Mouse (Mus musculus) cerebellum, postnatal 14 days (tissue): ENCODE measurements around the gene Socs4.

Experiments used
- DNase-seq, 2 experiments: peaks; one replicate each; pipeline ENCODE4 v3.0.0; 2021; ENCODE audit warnings: mixed read lengths in 2 of 2

Socs4 gene

DNA sequence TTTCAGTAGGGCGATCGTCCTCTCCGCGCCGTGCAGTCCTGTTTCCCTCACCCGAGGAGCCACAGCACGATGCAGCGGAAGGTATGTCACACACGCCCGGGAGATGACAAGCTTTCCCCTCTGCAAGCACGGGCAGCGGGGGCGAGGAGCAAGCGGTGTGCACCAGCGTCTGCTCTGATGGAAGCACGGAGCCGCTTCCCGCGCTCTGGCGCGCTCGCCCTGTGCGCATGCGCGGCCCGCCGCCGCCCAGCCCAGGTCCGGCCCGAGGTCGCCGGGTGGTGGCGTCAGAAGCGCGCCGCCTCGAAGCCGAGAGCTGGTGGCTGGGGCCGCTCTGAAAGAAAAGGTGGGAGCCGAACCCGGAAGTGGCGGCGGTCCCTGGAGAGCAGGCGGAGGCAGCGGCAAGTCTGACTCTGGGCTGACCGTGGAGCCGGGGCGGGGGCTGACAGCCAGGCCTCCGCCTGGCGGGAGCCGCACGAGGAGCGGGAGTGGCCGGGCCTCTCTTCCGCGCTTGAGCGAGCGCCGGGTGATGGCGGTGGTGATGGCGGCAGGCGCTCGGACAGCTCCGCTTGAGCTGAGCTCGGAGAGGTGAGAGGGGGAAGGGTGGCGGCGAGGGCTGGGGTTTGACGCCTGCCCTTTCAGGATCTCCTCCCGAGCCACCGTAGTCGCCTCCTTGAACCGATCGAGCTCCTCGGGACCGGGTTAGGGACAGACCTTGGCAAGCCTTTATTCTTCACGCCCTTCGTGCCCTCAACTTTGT, at the start of gene Socs4, which contains the start of gene Wdhd1:
TSS of gene Socs4 (plus strand) at position 295 of the 757 bp plus-strand sequence.
TSS of gene Wdhd1 (minus strand) at position 221 of the 757 bp plus-strand sequence.
- DNase-seq = peak; percentile 96 to 98

DNA sequence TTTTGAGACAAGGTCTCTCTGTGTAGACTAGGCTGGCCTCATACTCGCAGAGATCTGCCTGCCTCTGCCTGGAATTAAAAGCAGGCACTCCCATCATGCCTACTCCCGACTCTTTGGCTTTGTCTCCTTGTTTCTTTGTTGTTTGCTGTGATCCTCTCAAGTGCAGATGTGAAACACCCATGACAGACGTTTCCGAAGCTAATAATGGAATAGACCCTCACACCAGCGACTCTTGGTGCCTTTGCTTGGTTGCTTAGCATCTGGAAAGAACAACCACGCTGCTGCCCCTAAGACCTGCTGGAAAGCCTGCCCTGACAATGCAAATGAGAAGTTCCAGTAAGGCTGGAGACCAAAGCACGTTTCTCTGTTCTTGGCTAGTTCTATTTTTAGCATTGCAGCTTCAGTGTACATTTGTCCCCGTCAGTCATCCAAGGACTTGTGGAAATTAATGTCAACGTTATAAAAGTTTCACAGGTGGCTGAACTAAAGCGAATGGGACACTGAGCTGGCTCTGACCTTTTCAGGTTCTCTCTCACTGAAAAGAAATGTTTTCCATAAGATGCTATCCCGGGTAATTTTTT, 46.8 kb upstream of the Socs4 start:
- no peak for DNase-seq

- DNase-seq = no peak
These were observed 43.1 kb upstream of the Socs4 start for GRCm38 (mm10) chr14:47233602-47234001.

GRCm38 (mm10) chr14:47234032-47234431, 42.7 kb upstream of the Socs4 start:
- DNase-seq = no peak

GRCm38 (mm10) chr14:47234526-47235250, 42.0 kb upstream of the Socs4 start:
- DNase-seq = no peak

DNA sequence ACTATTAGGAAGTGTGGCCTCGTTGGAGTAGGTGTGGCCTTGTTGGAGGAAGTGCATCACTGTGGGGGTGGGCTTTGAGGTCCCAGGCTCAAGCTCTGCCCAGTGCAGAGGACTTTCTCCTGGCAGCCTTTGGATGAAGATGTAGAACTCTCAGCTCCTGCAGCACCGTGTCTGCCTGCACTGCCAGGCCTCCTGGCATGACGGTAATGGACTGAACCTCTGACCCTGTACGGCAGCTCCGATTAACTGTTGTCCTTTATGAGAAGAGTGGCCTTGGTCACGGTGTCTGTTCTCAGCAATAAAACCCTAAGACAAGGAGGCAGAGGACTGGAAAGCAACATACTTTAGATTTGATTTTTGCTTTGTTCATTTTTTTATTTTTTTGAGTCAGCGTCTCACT, 40.2 kb upstream of the Socs4 start:
- DNase-seq = no peak

DNA sequence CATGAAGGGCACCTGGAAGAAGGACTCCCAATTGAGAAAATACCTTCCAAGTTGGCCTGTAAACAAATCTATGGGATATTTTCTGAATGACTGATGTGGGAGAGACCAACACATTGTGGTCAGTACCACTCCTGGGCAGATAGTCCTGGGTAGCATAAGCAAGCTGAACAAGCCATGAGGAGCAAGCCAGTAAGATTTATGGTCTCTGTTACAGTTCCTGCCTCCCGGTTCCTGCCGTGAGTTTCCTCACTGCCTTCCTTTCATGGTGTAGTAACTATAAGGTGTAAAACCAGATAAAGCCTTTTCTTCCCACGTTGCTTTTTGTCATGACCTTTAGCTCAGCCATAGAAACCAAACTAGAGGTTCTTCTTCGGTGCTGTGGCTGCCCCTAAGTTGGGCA, 39.4 kb upstream of the Socs4 start:
- no peak for DNase-seq

DNA sequence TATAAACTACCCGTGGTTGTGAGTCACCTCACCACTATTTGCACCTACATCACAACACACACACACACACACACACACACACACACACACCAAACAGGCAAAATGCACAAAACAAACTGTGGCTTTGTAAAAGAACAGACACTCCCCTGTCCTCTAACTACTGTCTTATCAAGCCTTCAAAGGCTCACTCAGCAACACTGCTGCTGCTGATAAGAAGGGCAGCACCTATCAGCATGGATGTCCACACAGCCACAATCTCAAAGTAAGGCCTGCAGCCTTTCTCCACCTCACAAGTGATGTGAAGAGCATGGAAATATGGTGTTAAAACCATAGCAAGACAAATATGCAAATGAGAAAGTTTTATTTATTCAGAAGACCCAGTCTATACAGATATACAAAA, 36.1 kb upstream of the Socs4 start:
- DNase-seq = no peak

DNA sequence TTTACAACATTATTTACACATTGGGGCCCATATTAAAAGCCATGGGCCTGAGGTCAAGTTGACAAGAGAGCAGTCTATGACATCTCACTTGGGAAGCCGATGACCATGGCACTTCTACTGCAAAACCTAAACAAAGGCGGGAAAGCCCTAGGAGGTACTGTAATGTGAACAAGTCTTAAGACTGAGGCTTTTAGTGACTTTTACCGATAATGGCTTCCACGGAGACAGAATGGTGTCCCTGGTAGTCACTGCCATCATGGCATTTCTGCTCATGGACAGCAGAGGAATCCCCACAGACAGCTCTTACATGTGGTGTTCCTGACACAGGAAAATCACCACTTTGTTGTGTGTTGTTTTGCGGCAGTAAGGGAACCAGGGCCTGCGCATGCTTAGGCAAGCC, 35.7 kb upstream of the Socs4 start:
- DNase-seq = no peak

DNA sequence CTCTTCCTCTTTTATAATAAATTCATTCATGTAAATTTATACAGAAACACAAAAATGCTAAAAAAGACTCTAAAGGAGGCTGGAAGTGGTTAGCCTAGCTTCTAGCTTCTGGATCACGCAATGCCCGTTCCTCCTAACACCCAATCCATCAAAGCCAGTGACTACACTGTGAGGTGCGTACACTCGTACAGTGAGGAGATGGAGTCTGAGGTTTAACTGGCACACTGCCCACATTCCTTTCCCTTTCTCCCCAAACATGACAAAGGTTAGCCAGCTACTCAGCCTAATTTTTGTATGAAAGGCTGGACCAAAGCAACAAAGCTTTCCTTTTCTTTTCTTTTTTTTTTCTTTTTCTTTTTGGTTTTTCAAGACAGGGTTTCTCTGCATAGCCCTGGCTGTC, 34.0 kb upstream of the Socs4 start:
- DNase-seq = no peak

DNA sequence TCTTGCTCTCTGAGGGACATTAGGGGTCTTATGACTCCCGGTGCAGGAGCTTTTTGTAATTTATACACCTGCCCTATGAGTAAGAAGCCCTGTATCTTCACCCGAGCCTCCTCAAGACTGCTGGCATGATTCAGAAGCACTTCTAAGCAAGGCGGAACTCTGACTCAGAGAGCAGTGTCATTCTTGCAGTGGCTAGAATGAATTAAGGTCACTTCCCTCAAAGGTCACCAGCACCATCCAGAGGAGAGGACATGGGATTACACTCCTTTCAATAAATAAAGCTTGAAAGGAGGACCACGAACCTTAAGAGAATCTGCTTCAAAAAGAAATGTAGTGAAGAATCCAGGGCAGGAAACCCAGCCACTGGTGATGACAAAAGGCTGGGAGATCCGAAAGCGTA, 26.9 kb upstream of the Socs4 start:
- no peak for DNase-seq

DNA sequence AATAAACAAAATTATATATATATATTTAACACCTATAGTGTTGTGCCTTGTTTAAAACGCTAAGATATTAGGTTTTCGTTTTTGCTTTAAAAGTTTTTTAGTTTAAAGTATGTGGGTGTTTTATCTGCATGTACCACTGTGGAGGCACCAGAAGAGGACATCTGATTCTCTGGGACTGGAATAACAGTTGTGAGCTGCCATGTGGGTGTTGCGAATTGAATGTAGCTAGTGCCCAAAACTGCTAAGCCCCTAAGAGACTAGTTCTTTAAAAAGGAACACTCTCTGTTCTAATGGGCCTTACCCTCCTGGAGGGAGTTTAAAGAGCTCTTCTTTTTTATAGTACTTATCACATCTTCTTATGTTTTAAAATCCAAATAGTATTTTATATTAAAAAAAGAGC, 11.9 kb upstream of the Socs4 start:
- no peak for DNase-seq

DNA sequence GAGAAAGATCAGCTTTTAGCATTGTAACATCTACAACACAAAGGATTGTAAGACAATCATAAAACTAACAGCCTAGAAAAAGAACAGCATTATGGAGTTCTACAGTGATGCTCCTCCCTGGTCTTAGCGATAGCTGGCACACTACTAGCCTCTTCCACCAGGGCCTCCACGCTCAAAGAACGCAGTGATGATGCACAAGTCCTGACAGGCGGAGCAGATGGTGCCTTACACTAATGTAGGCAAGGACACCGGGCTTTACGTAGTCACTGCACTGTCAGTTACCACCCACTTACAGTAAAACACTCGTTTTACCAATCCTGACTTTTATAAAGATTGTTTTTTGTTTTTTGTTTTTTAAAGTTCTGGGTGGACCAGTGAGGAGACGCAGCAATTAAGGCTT, 10.9 kb upstream of the Socs4 start:
- DNase-seq = no peak

DNA sequence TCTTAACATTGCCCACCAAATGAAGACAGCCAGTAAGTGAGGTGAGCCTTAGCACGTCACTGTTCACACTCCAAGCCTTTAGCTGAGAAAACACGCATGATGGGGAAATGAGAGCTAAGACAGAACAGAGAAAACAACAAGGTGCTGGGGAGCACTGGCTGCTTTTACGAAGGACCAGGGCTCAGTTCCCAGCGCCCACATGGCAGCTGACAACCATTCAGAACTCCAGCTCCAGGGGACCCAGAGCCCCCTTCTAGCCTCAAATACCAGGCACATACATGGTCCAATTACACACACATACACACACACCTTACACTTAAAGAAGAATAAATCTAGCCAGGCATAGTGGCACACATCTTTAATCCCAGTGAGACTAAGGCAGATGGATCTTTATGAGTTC, 7.7 kb upstream of the Socs4 start:
- DNase-seq = no peak

- DNase-seq = no peak
These were observed 7.0 kb upstream of the Socs4 start for GRCm38 (mm10) chr14:47269706-47270105.

DNA sequence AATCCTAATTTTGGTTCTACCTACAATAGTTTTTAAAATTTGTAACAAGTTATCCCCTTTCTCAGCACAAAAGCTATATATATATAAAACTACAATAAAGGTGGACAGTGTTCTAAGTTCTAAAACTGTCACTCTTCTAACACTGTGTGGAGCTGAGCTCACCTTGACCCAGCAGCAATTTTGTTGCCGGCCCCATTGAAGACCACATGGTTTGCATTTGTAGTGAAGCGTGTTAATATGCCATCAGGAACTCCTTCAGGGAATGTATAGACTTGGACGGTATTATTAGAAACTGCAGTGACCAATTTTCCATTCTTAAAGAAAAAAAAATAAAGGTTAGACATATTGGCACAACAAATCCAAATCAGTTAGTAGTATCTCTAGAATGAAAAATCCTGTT, 3.0 kb upstream of the Socs4 start:
- DNase-seq = no peak

- DNase-seq = peak in 1 of 2 experiments; percentile 13
These were observed 1.3 kb upstream of the Socs4 start for GRCm38 (mm10) chr14:47275417-47275816.

DNA sequence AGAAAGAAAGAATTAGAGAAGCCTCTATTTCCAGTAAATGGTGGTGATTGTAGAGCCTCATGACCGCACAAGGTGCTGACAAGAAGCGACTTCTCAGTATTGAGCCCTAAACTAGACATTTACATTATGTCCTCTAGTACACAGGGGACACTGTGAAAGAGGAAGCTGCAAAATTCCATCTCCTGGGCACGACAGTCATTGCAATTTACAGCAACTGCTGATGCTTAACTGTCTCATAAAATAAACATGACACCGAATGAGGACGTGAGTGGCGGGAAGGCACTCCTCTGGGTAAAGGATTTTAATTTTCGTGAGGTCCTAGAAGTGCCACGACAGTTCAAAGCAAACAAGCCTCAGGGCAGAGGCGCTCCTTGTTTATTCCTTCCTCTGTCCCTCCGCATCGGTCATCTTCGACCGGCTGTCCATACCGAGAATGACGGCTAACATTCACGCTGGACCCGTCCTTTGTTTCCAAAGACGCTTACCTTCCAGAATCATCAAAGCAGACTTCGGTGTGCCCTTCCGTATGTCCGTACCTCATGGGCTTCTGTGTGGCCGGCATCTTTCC, 611 bp upstream of the Socs4 start:
- DNase-seq = no peak

GRCm38 (mm10) chr14:47279058-47279457, 2.3 kb downstream of the Socs4 start:
- DNase-seq = peak in 1 of 2 experiments; percentile 14

DNA sequence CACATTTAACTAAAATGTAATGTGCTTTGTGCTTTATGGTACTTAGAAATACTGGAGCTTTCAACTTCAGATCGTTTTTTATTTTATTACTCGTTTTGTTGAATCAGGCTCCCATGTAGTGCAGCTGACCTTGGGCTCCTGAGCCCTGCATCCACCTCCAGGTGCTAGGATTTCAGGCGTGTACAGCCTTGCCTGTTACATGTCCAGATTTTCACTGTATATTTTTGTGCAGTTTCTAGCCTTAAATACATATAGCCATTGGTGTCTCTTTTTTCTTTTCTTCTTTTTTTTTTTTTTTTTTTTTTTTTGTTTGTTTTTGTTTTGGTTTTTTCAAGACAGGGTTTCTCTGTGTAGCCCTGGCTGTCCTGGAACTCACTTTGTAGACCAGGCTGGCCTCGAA, 4.8 kb downstream of the Socs4 start:
- no peak for DNase-seq

DNA sequence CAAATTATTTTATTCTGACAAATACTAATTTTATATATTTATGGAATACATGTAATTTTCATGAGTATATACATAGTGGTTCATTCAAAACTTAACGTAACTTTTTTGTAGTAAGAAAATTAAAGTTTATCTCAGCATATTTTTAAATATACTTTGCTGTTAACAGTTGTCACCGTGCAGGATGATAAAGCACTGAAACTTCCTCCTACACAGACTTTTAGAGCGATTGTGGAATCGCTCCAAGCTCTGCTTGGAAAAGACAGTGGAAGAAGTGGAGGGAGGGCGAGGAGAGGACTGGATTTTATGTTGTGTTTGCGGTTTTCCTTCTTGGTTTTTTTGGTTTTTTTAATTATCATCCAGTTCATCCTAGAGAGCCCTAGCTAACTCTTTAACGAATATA, 6.8 kb downstream of the Socs4 start:
- no peak for DNase-seq

DNA sequence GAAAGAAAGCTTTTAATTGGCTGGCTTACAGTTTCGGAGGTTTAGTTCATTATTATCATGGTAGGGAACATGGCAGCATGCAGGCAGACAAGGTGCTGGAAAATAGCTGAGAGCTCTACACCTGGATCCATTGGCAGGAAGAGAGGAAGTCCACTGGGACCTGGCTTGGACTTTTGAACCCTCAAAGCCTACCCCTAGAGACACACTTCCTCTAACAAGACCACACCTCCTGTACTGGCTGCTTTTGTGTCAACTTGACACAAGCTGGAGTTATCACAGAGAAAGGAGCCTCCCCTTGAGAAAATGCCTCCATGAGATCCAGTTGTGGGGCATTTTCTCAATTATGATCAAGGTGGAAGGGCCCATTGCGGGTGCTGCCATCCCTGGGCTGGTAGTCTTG, 8.5 kb downstream of the Socs4 start:
- DNase-seq = no peak

DNA sequence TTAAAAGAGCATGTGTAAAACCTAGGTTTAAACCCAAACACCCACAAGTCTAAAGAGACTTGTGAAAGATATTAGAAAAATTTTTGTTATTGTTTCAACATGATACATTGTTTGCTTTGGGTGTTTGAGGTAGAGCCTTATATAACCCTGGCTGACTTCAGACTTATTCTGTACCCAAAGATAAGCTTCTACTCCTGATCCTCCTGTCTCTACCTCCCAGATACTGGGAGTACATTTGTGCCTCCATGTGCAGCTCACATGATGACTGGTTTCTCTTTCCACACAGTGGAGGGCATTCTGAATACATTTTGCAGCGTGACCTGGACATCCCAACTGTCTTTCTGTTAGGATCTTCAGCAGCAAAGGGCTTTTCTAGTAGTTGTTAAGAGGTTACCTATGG, 9.5 kb downstream of the Socs4 start:
- no peak for DNase-seq

- no peak for DNase-seq
These were observed 10.3 kb downstream of the Socs4 start for GRCm38 (mm10) chr14:47287021-47287420.
